Comparison of ENCODE assay signal across 9 mouse cellular contexts in genomic region chr13:91478011-91478410, GRCm38 (mm10). TPM values are rescaled to one million over a fixed set of nuclear protein-coding genes. Genes with fewer than 3 reads are reported as not detected.
DNase-seq lines count a peak whose midpoint lies in the region; ATAC-seq lines count a peak whose summit lies in the region.
"Had no signal": no experiment of that assay in that cellular context is flagged by ENCODE, and none has a peak within 500 bp of the region (broad histone marks: within the 10 kb centered on the region; RNA-seq: fewer than 3 reads in every experiment).

No protein-coding gene starts in this region.

- intact Hi-C loops in left cerebral cortex, postnatal 4 days (cut with DNase I): no loop called here

- H3K4me2 ChIP-seq in embryonic facial prominence, embryonic 14.5 days (ENCODE audit: low read depth, low read length): no peak overlapping the region
- peak overlapping the region; percentile 30 for H3K4me2 ChIP-seq in heart, embryonic 16.5 days (ENCODE audit: low read depth, low read length)
- H3K4me2 ChIP-seq in stomach, embryonic 15.5 days: no peak overlapping the region
- H3K4me2 ChIP-seq: neural tube, embryonic 13.5 days had no signal

- H3K27me3 ChIP-seq in embryonic facial prominence, embryonic 14.5 days (replicated peaks; ENCODE audit: control insufficient read depth, insufficient read depth, low read length): no peaks in the 10 kb centered on the region
- H3K27me3 ChIP-seq in embryonic facial prominence, embryonic 10.5 days (replicated peaks; ENCODE audit: low read depth, poor library complexity, severe bottlenecking): no peaks in the 10 kb centered on the region
- no peaks in the 10 kb centered on the region for H3K27me3 ChIP-seq in heart, embryonic 16.5 days (ENCODE audit: control insufficient read depth, insufficient read depth, low read length)
- no peaks in the 10 kb centered on the region for H3K27me3 ChIP-seq in stomach, embryonic 15.5 days (replicated peaks)
- H3K27me3 ChIP-seq: neural tube, embryonic 13.5 days had no signal

- H3K4me3 ChIP-seq in embryonic facial prominence, embryonic 14.5 days (ENCODE audit: low read depth, low read length): no peak overlapping the region
- no peak overlapping the region for H3K4me3 ChIP-seq in embryonic facial prominence, embryonic 10.5 days
- H3K4me3 ChIP-seq in heart, embryonic 16.5 days (ENCODE audit: low read length): no peak overlapping the region
- H3K4me3 ChIP-seq in stomach, embryonic 15.5 days (replicated peaks): no peak overlapping the region
- H3K4me3 ChIP-seq: neural tube, embryonic 13.5 days had no signal

- H3K9ac ChIP-seq in embryonic facial prominence, embryonic 14.5 days (ENCODE audit: low read depth, low read length): no peak overlapping the region
- no peak overlapping the region for H3K9ac ChIP-seq in heart, embryonic 16.5 days (ENCODE audit: low read length)
- no peak overlapping the region for H3K9ac ChIP-seq in stomach, embryonic 15.5 days
- H3K9ac ChIP-seq: neural tube, embryonic 13.5 days had no signal

- WGBS in embryonic facial prominence, embryonic 14.5 days: 15% methylated on average over 2 of the region's 4 CpGs
- WGBS in embryonic facial prominence, embryonic 10.5 days: 48% methylated on average over 4 of the region's 4 CpGs
- 12% methylated on average over 4 of the region's 4 CpGs for WGBS in heart, embryonic 16.5 days
- WGBS in stomach, embryonic 15.5 days: 15% methylated on average over 4 of the region's 4 CpGs

- H3K36me3 ChIP-seq in embryonic facial prominence, embryonic 14.5 days (ENCODE audit: control insufficient read depth, insufficient read depth, low read length): no peaks in the 10 kb centered on the region
- H3K36me3 ChIP-seq in embryonic facial prominence, embryonic 10.5 days (replicated peaks): 0 out of 2 replicates have a peak, but pooled peaks cover 5% of the 10 kb centered on the region
- H3K36me3 ChIP-seq in heart, embryonic 16.5 days (ENCODE audit: control insufficient read depth, insufficient read depth): no peaks in the 10 kb centered on the region
- H3K36me3 ChIP-seq in stomach, embryonic 15.5 days: no peaks in the 10 kb centered on the region
- H3K36me3 ChIP-seq: neural tube, embryonic 13.5 days had no signal

- no peak overlapping the region for H3K27ac ChIP-seq in embryonic facial prominence, embryonic 14.5 days (replicated peaks; ENCODE audit: low read depth, low read length)
- no peak overlapping the region for H3K27ac ChIP-seq in embryonic facial prominence, embryonic 10.5 days (replicated peaks)
- peak overlapping the region; percentile 63 for H3K27ac ChIP-seq in heart, embryonic 16.5 days (ENCODE audit: low read length)
- H3K27ac ChIP-seq in stomach, embryonic 15.5 days: peak overlapping the region; percentile 11; the same call in 1 of the 2 replicates
- H3K27ac ChIP-seq: neural tube, embryonic 13.5 days had no signal

- H3K9me3 ChIP-seq in embryonic facial prominence, embryonic 14.5 days (ENCODE audit: control insufficient read depth, low read length): no peaks in the 10 kb centered on the region
- H3K9me3 ChIP-seq in embryonic facial prominence, embryonic 10.5 days: no peaks in the 10 kb centered on the region
- no peaks in the 10 kb centered on the region for H3K9me3 ChIP-seq in heart, embryonic 16.5 days (replicated peaks; ENCODE audit: control insufficient read depth, low read length)
- H3K9me3 ChIP-seq in stomach, embryonic 15.5 days: no peaks in the 10 kb centered on the region
- H3K9me3 ChIP-seq: neural tube, embryonic 13.5 days had no signal

- ATAC-seq in embryonic facial prominence, embryonic 14.5 days (ENCODE audit: low read depth): no peak
- peak; percentile 76 for ATAC-seq in heart, embryonic 16.5 days (replicated peaks; ENCODE audit: extremely low read depth, insufficient read depth, low FRiP score)
- 0 out of 2 replicates have a peak, but pooled peaks have one; percentile 33 for ATAC-seq in stomach, embryonic 15.5 days (ENCODE audit: insufficient read depth, low FRiP score, low read depth)
- ATAC-seq in CD4-positive, CD25-positive, alpha-beta regulatory T cell, adult 4 months: no peak

- peak; percentile 67 for DNase-seq in embryonic facial prominence, embryonic 14.5 days (ENCODE audit: low spot score)
- no peak for DNase-seq in embryonic facial prominence, embryonic 10.5 days (ENCODE audit: low spot score)
- peak; percentile 14 for DNase-seq in 3T3-L1 (ENCODE audit: low read depth, low spot score)
- peak; percentile 42 to 58 for DNase-seq in cerebellum, postnatal 36 days
- DNase-seq in left cerebral cortex, postnatal 4 days: peak; percentile 79

- peaks cover 3% of the 10 kb centered on the region; the same call in 1 of the 2 replicates for H3K4me1 ChIP-seq in embryonic facial prominence, embryonic 14.5 days (ENCODE audit: control insufficient read depth, insufficient read depth, low read length)
- peaks cover 4% of the 10 kb centered on the region; the same call in 1 of the 2 replicates for H3K4me1 ChIP-seq in embryonic facial prominence, embryonic 10.5 days
- H3K4me1 ChIP-seq in heart, embryonic 16.5 days (ENCODE audit: control insufficient read depth, insufficient read depth, low read length): peaks cover 35% of the 10 kb centered on the region
- H3K4me1 ChIP-seq in stomach, embryonic 15.5 days: peaks cover 9% of the 10 kb centered on the region; the same call in 1 of the 2 replicates

RNA-seq across cellular contexts. Expression of gene Ssbp2, which starts 17.9 kb away (rescaled TPM):
- 148 and 167 TPM in 2 replicates for polyA plus RNA-seq in embryonic facial prominence, embryonic 14.5 days (2014; fragmentation: Nextera tagmentation; extraction: Ambion mirVana)
- polyA plus RNA-seq in embryonic facial prominence, embryonic 10.5 days (2016; fragmentation: Nextera tagmentation; extraction: Ambion mirVana): 142 and 160 TPM in 2 replicates
- 111 and 114 TPM in 2 replicates for polyA plus RNA-seq in heart, embryonic 16.5 days (2015; fragmentation: Nextera tagmentation; extraction: Ambion mirVana)
- 100 to 1,000 TPM; 268 to 332 TPM for total RNA-seq in left cerebral cortex, postnatal 4 days (2021)
- polyA plus RNA-seq in stomach, embryonic 15.5 days (2015; fragmentation: Nextera tagmentation; extraction: Ambion mirVana): 114 and 121 TPM in 2 replicates
- 100 to 1,000 TPM; 196 to 205 TPM for polyA plus RNA-seq in CD4-positive, CD25-positive, alpha-beta regulatory T cell, adult 4 months (2017; shearing (Covaris generic))

Comparison
In these comparisons a context has a peak if more than half of its experiments do, and no peak if none do; other contexts are left out.
1. ATAC-seq: peak in heart, embryonic 16.5 days (single experiment) and stomach, embryonic 15.5 days (single experiment); none in embryonic facial prominence, embryonic 14.5 days (single experiment) and CD4-positive, CD25-positive, alpha-beta regulatory T cell, adult 4 months (single experiment).
2. H3K27ac ChIP-seq: peak in heart, embryonic 16.5 days (single experiment) and stomach, embryonic 15.5 days (single experiment); none in embryonic facial prominence, embryonic 14.5 days (single experiment) and embryonic facial prominence, embryonic 10.5 days (single experiment).